Mouse (Mus musculus) kidney, postnatal 36 days (tissue): ENCODE data around the gene Brk1.

Source experiments
- DNase-seq, 2 experiments: peaks; one replicate each; pipeline ENCODE4 v3.0.0; 2021 to 2022; ENCODE audit warnings: mixed read lengths in 2 of 2

Brk1 gene

DNA sequence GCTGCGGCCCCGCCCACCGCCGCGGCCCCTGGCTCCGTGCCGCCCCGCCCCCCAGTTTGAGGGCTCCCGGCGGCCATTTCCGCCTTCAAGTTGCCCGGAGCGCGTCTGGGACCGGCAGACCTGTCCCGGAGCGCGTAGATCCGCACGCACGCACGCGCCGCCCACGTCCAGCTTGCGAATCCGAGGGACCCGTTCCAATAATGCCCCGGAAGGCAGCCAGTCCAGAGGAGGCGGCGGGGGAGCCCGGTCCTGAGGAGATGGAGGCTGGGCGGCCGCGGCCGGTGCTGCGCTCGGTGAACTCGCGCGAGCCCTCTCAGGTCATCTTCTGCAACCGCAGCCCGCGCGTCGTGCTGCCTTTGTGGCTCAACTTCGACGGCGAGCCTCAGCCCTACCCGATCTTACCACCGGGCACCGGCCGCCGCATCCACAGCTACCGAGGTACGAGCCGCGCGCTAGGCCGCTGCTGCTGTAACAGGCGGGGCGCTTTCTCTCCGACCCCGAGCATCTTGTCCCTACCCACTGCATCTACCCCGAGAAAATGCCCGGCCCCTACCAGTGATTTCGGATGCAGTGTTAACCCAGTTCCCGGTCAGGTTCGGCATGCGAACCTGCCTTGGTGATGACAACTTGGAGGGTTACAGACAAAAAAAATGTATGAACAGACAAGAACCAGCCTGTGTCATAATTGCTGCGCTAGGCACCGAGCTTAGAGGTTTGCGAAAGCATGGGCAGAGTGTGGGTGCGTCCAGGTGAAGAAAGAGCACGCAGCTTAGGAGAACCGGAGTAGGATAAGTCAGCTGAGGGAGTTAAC, 19.6 kb downstream of the Brk1 start, which contains the start of gene Vhl:
Gene Vhl, plus strand, starts transcription at position 19 of the 811 bp plus-strand sequence.
- DNase-seq, result peak; percentile 94 to 95

DNA sequence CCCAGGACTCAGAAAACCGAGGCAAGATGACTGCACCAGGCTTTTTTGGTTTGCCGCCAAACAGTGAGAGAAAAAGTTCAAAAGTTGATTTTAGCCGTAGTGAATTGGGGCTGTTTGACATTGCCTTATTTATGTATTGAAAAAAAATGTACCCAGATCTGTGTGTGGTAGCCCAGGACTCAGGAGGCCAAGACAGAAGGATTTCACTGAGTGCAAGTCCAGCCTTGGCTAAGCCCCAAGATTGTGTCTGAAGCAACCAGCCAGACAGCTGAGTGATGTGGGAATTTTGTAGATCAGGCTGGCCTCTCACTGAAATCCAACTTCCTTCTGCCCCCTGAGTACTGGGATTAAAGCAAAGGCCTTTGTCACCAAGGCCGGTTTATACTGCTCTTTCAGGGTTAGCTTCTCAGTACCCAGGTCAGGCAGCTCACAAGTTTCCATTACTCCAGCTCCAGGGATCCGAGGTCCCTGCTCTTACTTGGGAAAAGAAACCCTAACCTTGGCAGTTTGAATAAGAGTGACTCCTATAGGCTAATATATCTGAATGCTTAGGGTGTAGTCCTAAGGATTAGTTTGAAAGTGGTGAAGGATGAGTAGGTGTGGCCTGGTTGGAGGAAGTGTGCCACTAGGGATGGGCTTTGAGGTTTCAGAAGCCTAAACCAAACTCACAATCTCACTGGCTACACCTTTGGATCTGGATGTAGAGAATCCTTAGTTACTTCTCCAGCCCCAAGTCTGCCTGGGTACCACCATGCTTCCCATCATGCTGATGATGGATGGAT, 20.6 kb downstream of the Brk1 start:
- peak in 1 of 2 experiments; percentile 40 for DNase-seq

DNA sequence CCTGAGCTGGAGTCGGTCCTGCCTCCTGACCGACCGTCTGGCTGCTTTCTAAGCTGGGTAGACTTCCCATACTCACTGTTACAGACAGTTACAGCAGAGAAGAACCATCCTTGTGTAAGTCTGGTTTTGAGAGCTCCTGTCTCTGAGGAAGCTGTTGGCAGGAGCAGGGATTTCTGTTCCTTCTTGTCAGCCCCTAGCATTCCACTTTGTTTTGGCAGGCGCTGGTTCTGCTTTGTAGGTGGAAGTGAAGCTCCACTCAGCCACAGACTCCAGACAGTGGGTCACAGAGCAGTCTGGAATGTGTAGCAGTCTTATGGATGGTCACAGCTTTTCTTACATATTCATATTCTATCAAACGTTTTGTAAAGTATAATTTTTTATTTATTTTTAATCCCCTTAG, 25.8 kb downstream of the Brk1 start:
- no peak for DNase-seq

DNA sequence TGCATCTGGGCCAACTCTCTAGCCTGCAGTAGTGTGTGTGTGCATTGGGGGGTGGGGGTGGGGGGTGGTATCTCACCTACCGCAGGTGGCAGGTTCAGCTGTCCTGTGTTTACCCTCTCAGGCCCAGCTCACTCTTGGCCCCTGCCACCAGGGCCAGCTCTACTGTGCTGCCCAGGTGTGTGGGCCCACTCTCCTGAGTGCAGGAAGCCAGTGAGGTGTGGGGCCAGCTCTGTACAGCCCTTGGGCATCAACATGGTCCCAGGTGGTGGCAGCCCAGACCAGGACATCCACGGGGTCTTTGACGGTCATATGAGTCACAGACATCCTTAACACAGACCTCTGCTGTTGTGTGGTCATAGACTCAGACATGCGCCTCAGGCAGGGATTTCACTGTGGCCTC, 28.3 kb downstream of the Brk1 start:
- DNase-seq, result no peak

DNA sequence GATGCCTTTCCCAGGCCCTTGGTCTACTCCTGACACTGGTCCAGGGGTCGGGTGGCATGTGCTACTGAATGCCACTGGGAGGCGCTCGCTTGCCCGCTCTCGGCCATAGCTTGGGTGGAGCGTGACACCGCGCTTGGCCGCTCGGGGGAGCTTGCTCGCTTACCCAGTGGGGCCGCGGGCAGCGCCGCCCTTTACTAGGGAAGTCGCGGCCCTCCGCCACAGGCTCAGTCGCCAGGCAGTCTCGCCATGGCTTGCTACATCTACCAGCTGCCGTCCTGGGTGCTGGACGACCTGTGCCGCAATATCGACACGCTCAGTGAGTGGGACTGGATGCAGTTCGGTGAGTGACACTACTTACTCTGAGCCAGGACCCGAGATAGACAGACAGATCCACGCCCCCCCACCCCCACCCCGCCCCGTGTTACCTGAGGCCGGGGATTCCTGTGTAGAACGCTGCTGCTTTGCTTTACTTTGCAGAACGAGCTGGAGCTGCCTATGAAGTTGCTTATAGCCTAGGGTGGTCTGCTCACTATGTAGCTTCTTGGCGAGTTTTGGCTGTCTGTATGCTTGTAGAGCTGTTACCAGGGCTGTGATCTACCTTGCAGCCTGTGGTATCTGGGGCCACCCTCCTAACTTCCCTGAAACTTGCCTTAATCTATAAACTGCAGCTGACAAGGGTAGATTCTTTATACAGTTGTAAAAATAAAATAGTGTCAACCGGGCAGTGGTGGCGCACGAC, 33.9 kb downstream of the Brk1 start, which contains the start of gene Irak2:
Gene Irak2, plus strand, starts transcription at position 166 of the 739 bp plus-strand sequence.
- peak; percentile 97 to 99 for DNase-seq

DNA sequence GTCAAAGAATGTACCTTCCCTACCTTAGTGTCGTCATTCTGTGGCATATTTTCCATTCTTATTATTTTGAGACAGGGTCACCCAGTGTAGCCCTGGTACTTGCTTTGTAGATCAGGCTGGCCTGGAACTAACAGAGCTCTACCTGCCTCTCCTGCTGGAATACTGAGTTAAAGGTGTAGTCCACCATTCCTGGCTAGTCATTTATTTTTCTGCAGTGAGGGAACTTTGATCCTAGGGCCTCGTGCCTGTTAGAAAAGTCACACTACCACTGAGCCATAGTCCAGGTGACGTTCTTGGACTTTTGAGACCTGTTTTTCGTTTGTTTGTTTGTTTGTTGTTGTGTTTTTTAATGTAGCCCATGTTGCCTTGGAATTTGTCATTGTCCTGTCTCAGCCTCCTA, 34.6 kb downstream of the Brk1 start:
- DNase-seq, result peak; percentile 61 to 67

DNA sequence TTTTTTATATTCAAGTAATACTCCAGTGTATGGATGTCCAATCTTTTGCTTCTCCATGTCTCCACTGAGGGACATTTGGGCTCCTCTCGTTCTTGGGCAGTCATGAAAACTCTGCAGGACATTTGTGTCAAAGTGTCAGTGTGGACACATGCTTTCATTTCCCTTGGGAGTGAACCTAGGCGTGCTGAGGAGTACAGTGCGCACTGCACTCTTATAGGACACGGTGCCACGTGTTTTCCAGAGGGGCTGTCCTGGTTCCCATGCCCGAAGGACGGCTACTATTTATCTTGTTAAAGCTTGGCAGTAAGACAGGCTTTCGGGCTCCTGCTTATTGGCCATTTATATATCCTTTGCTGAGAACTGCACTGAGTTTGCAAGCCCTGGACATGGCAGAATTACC, 38.0 kb downstream of the Brk1 start:
- DNase-seq, result no peak

DNA sequence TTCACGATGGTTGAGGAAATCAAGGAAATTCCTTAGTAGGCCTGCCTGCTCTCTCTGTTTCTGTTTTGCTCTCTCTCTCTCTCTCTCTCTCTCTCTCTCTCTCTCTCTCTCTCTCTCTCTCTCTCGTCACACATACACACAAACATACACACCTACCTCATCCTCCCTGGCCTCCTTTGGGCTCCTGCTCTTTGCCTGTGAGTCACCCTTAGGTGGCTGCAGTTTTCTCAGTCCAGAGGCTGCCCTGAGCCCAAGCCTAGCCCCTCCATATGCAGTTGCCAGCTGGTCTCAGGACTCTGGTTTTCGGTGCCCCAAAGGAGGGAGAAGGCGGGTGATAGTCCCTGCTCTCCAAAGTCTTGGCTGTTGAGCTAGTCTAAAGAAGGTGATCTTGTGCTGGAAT, 38.4 kb downstream of the Brk1 start:
- no peak for DNase-seq

DNA sequence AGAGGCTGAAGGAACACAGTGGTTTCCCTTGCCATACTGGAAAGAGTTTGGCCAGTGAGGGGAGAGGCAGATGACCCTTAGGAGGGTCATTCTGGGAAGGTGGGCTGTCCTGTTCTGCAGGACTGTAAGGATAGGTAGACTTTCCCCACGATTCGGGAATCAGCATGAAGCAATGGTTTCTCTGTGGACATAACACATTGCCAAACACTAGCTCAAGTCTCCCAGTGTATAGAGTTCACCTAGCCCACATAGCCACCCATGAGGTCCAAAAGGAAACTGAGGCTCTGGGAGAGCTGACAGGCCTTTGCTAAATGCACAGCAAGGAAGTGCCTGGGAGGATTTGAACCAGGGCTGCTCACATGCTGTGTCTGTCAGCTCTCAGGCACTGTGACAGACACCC, 39.4 kb downstream of the Brk1 start:
- no peak for DNase-seq

DNA sequence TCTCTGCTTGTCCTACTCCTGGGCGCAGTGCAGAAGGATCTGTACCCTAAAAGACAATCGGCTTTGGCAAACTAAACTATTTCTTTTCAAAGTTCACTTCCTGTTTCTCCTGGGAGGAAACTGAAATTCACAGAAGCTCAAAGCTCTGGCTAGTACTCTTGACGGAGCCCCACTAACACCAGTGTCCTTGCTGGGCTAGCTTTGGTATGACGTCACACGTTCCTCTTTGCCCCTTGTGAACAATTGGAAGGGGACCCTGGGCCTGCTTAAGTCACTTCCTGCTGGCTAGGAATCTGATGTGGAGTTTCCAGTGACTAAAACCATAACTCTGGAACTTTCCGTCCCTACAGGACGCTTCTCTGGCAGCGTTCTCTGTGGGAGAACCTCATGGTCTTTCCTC, 40.2 kb downstream of the Brk1 start:
- peak; percentile 64 to 87 for DNase-seq

DNA sequence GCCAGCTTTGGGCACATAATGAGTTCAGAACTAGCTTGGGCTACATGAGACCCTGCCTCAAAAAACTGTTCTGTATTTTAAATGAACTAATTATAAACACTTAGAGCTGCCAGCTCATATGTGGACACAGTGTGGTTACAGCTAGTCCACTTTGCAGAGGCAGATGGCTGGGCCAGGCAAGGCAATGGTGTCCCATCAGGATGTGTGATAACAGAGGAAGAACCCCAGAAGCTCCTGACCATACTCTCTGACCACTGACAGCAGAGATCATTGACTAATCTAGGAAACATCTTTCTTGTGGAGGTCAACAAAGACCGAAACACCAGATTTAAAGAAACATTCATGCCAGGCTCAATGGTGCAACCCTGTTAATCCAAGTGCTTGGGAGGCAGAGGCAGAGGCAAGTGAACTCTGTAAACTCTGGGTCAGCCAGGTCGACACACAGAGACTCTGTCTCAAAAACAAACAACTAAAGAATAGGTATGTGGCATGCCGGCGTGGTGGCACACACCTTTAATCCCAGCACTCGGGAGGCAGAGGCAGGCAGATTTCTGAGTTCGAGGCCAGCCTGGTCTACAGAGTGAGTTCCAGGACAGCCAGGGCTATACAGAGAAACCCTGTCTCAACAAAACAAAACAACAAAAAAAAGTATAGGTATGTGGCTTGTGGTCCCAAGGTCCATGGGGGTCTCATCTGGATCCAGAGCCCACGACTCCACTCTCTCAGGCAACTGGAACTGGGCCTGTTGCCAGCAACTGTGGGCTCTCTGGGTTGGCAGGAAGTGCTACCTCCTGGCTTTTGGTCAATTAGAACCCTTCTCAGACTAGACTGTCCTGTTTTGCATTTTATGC, 45.0 kb downstream of the Brk1 start:
- peak; percentile 26 to 54 for DNase-seq

DNA sequence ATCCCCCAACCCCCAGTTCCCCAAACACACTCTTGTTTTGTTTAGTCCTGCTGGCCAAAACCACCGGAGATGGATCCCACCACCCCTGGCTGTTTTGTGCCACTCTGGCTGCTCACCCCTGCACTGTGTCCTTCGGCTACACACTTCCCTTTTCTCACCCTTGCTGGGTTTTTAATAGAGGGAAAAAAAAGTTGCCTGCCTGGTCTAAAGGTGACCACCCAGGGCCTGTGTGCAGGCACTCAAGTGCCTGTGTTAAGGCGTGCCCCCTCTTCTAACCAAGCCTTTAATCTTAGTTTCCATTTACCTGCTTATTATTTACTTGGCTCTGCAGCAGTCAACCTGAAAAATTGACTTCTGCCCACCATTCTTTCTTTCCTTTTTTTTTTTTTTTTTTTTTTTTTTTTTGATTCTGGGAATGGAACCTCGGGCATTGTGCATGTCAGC, 45.6 kb downstream of the Brk1 start:
- DNase-seq, result no peak

DNA sequence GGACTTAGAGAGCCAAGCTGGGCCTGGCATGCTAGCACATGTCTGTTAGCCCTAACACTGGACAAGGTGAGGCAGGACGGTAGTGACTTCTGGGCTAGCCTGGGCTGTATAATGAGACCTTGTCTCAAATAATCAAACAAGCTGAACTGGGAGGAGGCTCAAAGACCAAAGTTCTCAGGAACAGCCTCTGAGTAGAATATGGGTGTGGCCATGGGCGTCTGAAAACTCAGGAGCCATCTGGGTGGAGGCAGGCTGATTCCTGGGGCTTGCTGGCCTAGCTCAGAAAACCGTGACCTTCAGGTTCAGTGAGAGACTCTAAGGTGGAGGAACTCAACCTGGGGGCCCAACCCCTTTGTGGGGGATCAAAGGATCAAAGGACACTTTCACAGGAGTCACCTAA, 47.1 kb downstream of the Brk1 start:
- peak in 1 of 2 experiments; percentile 17 for DNase-seq

DNA sequence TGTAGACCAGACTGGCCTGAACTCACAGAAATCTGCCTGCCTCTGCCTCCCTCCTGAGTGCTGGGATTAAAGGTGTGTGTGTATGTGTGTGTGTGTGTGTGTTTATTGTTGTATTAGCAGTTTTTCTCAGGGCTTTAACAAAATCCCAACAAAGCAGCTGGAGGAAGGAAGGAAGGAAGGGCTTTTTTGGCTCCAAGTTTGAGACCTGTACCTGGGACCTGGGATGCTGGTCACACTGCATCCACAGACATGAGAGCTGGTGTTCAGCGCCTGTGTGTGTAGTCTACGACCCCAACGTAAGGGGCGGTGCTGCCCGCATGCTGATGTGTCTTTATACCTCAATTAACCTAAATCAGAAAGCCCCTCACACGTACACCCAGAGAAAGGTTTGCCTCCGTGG, 49.0 kb downstream of the Brk1 start:
- no peak for DNase-seq

DNA sequence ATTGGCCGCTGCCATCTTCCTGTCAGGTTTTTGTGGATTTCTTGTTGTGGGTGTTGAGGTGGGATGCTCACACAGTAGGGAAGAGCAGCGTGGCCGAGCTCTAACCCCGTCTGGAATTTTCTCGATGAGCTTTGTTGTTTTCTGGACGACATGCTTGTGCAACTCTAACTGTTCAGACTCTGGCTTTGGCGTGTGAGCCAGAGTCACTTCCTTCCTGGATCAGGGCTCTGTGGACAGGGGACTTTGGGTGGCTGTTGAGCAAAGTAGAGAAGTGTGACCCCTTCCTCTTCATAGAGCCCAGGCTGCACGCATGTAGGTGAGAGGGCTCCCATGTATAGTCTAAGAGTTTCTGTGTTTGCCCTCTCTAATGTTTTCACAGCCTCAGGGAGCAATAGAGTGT, 49.5 kb downstream of the Brk1 start:
- DNase-seq, result peak; percentile 28 to 35

DNA sequence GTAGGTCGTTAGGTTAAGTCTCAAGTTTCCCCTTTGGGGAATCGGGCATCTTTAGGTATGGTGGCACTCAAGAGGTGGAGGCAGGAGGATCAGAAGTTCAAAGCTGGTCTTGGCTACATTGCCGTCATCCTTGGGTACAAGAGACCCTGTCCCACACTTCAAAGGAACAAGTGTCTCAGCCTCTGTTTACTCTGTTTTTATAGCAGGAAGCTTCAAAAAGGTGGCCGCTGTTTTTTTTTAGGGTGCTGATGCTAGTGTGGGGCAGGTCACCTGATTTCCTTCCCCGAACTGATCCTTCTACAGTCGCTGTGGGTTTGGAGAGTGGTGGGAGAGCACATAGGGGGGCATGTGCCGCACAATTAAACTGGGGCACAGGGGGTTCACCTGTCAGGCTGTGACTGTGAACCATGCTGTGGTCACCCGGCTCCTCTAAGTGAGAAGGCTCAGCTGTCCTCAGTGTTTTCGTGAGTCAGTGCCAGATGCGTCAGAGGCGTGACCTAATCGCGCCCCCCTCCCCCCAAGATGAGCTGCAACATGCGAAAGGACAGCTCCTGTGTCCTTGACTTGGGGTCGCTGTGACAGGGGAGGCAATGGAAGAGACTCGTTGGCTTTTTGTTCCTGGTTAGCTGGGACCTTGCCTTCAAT, 50.3 kb downstream of the Brk1 start:
- peak; percentile 26 to 40 for DNase-seq

DNA sequence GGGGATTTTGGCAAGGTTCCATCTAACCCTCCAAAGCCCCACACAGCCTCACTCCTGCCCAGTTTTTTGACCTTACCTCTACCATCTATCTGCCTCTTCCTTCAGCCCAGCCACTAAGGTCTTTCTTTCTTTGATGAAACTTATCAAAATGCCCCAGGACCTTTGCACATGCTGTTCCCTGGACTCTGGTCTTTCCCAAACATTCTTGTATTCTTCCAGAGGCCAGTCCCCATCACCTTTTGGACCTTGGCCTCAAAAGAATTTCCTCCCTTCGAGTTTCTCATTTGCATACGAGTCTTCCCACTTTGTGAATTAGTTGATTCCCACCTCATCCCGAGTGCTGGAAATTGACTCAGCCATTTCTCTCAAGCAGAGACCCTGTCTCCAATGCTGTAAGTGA, 50.9 kb downstream of the Brk1 start:
- DNase-seq, result peak in 1 of 2 experiments; percentile 57

DNA sequence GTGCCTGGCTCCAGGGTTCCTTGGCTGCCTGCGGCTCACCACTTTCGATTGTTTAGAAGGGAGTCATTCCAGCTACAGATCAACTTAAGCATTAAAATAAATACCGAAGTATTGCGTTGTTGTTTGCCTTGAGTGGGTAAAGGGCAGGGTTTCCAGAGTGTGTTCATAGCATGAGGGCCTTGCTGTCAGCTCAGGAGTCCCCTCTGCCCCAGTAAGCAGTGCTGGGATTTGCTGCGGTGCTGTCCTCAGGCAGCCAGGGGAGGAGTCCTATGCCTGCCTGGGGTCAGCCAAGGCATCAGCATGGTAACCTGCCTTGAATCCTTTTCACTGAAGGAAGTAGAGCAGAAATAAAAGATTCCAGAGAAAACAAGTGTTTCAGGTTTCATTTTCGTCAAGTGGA, 52.3 kb downstream of the Brk1 start:
- DNase-seq, result peak; percentile 44 to 50

DNA sequence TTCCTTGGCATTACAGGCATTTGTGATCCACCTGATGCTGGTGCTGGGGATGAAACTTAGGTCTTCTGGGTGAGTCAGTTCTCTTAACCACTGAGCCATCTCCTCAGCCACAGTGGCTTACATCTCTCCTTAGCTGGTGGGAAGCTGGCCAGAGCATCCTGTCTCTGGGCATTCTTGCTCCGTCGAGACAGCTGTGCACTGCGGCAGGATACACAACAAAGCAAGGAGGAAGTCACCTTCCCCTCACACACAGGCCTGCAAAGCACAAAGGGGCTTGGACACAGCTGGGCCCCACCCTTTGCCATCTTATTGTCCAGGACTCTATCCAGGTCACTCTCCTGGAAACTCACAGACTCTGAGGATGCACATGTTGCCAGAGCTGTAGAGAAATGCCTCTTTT, 53.7 kb downstream of the Brk1 start:
- DNase-seq, result peak; percentile 67 to 69

DNA sequence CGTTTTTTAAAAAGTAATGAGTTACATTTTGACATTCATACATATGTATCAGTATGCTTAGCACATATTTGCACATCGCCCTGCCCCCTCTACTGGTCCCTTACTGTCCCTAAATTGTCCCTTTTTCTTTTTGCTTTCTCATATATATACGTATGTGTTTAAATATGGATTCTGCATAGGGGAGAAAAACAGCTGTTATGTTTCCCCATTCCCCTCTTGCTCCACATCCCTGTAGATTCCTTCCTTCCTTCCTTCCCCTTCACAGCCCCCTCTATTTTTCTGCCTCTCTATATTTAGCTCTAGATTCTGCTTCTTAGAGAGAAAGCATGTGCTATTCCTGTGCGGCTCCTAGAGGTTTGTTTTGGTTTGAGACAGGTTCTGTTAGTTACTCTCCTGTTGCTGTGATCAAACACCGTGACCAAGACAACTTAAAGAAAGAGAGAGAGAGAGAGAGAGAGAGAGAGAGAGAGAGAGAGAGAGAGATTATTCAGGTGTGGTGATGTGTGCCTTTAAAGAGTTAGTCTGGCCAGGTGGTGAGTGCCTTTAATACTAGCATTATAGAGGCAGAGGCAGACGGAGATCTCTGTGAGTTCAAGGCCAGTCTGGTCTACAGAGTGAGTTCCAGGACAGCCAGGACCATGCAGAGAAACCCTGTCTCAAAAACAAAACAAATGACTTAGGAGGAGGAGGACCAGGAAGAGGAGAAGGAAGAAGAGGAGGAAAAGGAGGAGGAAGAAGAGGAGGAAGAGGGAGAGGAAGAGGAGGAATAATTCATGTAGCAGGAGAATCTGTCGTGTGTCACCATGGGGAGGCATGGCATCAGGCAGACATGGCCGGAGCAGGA, 55.3 kb downstream of the Brk1 start:
- no peak for DNase-seq
